Mouse (Mus musculus): ENCODE data around the gene Ptprh.

DNA sequence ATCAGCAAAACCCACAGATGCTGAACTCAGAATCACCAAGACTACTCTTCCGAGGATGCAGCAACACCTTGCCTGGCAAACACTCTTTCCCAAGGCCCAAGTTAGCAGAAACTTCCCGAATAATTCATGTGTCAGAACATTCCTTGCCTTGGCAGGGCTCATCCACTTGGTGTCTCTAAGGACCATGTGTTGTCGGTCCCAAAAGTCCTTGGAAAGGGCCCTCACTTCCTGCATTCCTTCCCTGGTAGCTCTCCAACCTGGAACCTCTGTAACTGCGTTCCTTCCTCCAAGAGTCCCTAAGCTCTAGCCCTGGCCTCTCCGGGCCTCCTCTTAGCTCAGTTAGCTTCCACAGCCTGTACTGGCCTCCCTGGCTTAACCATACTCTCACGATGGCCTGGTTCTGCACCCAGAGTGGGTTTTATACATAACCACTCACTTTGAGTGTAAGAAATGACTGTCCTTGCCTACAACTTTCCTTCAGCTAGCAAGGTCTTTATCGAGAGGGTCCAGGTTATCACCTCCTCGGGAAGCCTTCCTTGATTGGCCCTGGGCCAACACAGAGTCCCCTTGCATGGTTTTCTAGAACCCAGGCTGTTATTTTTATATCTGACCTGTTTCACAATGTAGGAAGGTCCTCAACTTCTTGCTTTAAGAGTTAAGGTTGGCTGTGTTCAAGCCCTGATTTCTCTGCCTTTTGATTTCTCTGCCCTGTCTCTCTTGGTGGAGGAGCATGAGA is 92.2 kb downstream of the Ptprh start:
- no peak for TF ChIP-seq TAL1 (IDR thresholded peaks at IDR 0.05; ENCODE audit: low read length)
- no peak for TF ChIP-seq GATA1 (IDR thresholded peaks at IDR 0.05; ENCODE audit: low read length)

Data from erythroblast, embryonic 14.5 days (primary cell).